Mouse (Mus musculus) heart, adult 2 months (tissue): ENCODE results near the gene Zfpm1. TPM values are rescaled to one million over a fixed set of nuclear protein-coding genes. Genes with fewer than 3 reads are reported as not detected.
A peak's percentile ranks its signal among the peaks of the same experiment; 100 is the strongest.

ENCODE experiments used
- DNase-seq, 2 experiments: peaks; one replicate each; pipeline ENCODE4 v3.0.0; 2021
- H3K27ac ChIP-seq: fragments of 200-600 bp; 2 replicates; pipeline ENCODE4 v1.8.1; 2022
- H3K27me3 ChIP-seq: fragments of 200-500 bp; 2 replicates; pipeline ENCODE4 v1.6.1; 2012; ENCODE audit warnings: mild to moderate bottlenecking, low read length, inconsistent platforms, mixed read lengths; ENCODE audit not compliant: control insufficient read depth, insufficient read depth
- H3K36me3 ChIP-seq: fragments of 200-500 bp; 2 replicates; pipeline ENCODE4 v1.6.1; 2012; ENCODE audit warnings: low read length, inconsistent platforms; ENCODE audit not compliant: control insufficient read depth, insufficient read depth
- H3K4me1 ChIP-seq: fragments of 200-500 bp; 2 replicates; pipeline ENCODE4 v1.6.1; 2011; ENCODE audit warnings: low read length; ENCODE audit not compliant: control insufficient read depth, insufficient read depth
- H3K4me3 ChIP-seq: fragments of 200-600 bp; 2 replicates; pipeline ENCODE4 v1.8.1; 2022
- H3K79me2 ChIP-seq: fragments of 200-500 bp; replicated peaks from 2 replicates; pipeline ENCODE4 v1.6.1; 2012; ENCODE audit warnings: mild to moderate bottlenecking, inconsistent platforms, low read length, moderate library complexity, mixed read lengths; ENCODE audit not compliant: control insufficient read depth, insufficient read depth
- H3K9ac ChIP-seq: fragments of 200-500 bp; 2 replicates; pipeline ENCODE4 v1.6.1; 2012; ENCODE audit warnings: low read depth, mild to moderate bottlenecking, control low read depth, inconsistent platforms, low read length, mixed read lengths
- CTCF ChIP-seq: fragments of 200-600 bp; IDR thresholded peaks from 2 replicates; pipeline ENCODE4 v1.8.1; 2022; ENCODE audit warnings: antibody characterized with exemption, mild to moderate bottlenecking, moderate library complexity
- EP300 ChIP-seq: fragments of 200-500 bp; IDR thresholded peaks from 2 replicates; pipeline ENCODE4 v1.6.1; 2011; ENCODE audit warnings: low read depth, low read length, control low read depth; ENCODE audit not compliant: insufficient read depth
- POLR2A ChIP-seq: fragments of 200-500 bp; IDR thresholded peaks from 2 replicates; pipeline ENCODE4 v1.6.1; 2011; ENCODE audit warnings: mild to moderate bottlenecking, low read depth, low read length, control low read depth; ENCODE audit not compliant: insufficient read depth
- WGBS: fragments of 180-500 bp; shearing (Covaris S2); methylation state at CpG from one replicate; pipeline ENCODE4 v1.1.7; 2018; 5-methylcytosine and 5-hydroxymethylcytosine counted together
- intact Hi-C: fragments of 180-260 bp; cut with DNase I; formaldehyde crosslinking; loops from one replicate; pipeline ENCODE4 v1.15.1; 2025
- polyA plus RNA-seq: library from polyadenylated mRNA; depleted of rRNA; stranded (reverse); fragments of >200 nt; gene quantifications from 2 replicates; pipeline ENCODE4 v1.2.3, GENCODE M21; 2012
- total RNA-seq, 2 experiments: library from RNA; stranded (reverse); gene quantifications; 2 replicates each; pipeline ENCODE4 v1.2.3; 2021

The Zfpm1 gene
- total and polyA plus RNA-seq, 3 experiments: 20.9 to 24.6 (median 21.2) TPM

GRCm38 (mm10) chr8:122287742-122288141 is 5.8 kb downstream of the Zfpm1 start:
- Histone ChIP-seq H3K27ac (no peak overlapping the region), H3K36me3 (no peaks in the 10 kb centered on the region), H3K79me2 (peaks cover 8% of the 10 kb centered on the region), H3K9ac (no peak overlapping the region), H3K4me3 (no peak overlapping the region), H3K27me3 (no peaks in the 10 kb centered on the region), H3K4me1 (peaks cover 9% of the 10 kb centered on the region)
- intact Hi-C loops: loop anchor here (2.0 kb wide), 1 partner anchor 15 kb away; no protein-coding TSS in a partner anchor
- TF ChIP-seq CTCF (no peak), EP300 (no peak), POLR2A (no peak)
- DNase-seq: no peak
- WGBS: 73% methylated on average over 8 of the region's 8 CpGs

GRCm38 (mm10) chr8:122288344-122288743 is 6.4 kb downstream of the Zfpm1 start:
- peaks cover 8% of the 10 kb centered on the region for H3K4me1 ChIP-seq
- no peak overlapping the region for H3K27ac ChIP-seq
- DNase-seq: no peak
- no peak overlapping the region for H3K9ac ChIP-seq
- no peaks in the 10 kb centered on the region for H3K27me3 ChIP-seq
- intact Hi-C loops: loop anchor here (2.0 kb wide), 1 partner anchor 14 kb away; no protein-coding TSS in a partner anchor
- no peak for TF ChIP-seq POLR2A
- no peak for TF ChIP-seq EP300
- TF ChIP-seq CTCF: no peak
- whole genome bisulfite sequencing: 62% methylated on average over 3 of the region's 3 CpGs
- H3K4me3 ChIP-seq: no peak overlapping the region
- peaks cover 8% of the 10 kb centered on the region for H3K79me2 ChIP-seq
- H3K36me3 ChIP-seq: no peaks in the 10 kb centered on the region

DNA sequence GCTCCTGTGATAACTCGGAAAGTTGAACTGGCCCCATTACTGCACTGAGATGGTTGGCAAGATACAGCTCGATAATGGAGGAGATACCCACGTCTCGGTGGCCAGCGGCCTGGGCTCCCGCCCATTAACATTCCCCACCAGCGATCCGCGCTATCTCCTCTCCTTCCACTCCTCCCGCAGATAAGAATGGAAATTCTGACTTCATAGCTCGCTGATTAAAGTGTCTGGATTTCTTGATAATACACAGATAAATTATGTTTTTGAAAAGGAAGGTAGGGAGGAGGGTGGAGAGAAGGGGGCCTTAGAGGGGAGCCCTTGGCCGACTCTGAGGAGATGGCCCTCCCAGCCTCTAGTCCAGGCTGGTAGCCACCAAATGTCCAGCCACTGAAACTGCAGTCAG is 9.1 kb downstream of the Zfpm1 start:
- no peak for TF ChIP-seq POLR2A
- no peak overlapping the region for H3K4me3 ChIP-seq
- peaks cover 7% of the 10 kb centered on the region for H3K4me1 ChIP-seq
- intact Hi-C loops: no loop called here
- peaks cover 8% of the 10 kb centered on the region for H3K79me2 ChIP-seq
- no peaks in the 10 kb centered on the region for H3K27me3 ChIP-seq
- no peaks in the 10 kb centered on the region for H3K36me3 ChIP-seq
- WGBS: 48% methylated on average over 12 of the region's 12 CpGs
- no peak overlapping the region for H3K9ac ChIP-seq
- H3K27ac ChIP-seq: no peak overlapping the region
- DNase-seq: no peak

- Histone ChIP-seq H3K9ac (no peak overlapping the region), H3K79me2 (peaks cover 8% of the 10 kb centered on the region), H3K4me1 (peaks cover 9% of the 10 kb centered on the region), H3K27ac (no peak overlapping the region), H3K27me3 (no peaks in the 10 kb centered on the region), H3K4me3 (no peak overlapping the region), H3K36me3 (no peaks in the 10 kb centered on the region)
- intact Hi-C loops: no loop called here
- 81% methylated on average over 10 of the region's 10 CpGs for WGBS
- no peak for TF ChIP-seq EP300
- TF ChIP-seq POLR2A: no peak
- TF ChIP-seq CTCF: no peak
- no peak for DNase-seq
Measured at GRCm38 (mm10) chr8:122291549-122291948, 9.6 kb downstream of the Zfpm1 start.

DNA sequence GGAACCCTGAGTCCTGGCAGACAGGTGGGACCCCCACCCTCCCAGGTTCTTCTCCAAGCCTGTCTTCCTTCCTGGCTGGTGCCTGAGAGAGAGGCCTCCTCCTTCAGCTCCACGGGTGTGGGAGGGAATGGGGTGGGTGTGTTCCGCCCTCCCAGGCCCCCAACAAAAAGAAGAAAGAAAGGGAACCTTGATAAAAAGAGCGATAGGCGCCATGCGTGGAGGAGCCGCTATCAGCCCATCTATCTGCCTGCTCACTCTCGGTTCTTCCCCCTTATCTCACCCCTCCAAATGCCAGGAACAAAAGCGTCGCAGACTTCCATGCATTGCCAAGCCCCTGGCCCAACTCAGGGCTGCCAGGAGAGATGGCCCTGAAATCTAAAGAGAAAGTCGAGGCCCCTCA is 11.5 kb downstream of the Zfpm1 start:
- peaks cover 12% of the 10 kb centered on the region for H3K4me1 ChIP-seq
- H3K79me2 ChIP-seq: peaks cover 6% of the 10 kb centered on the region
- TF ChIP-seq EP300 (no peak), CTCF (no peak), POLR2A (no peak)
- intact Hi-C loops: no loop called here
- WGBS: 68% methylated on average over 10 of the region's 10 CpGs
- DNase-seq: no peak
- no peaks in the 10 kb centered on the region for H3K27me3 ChIP-seq
- H3K27ac ChIP-seq: no peak overlapping the region
- no peak overlapping the region for H3K9ac ChIP-seq
- H3K36me3 ChIP-seq: no peaks in the 10 kb centered on the region
- no peak overlapping the region for H3K4me3 ChIP-seq

GRCm38 (mm10) chr8:122294273-122294683 is 12.3 kb downstream of the Zfpm1 start:
- Histone ChIP-seq H3K79me2 (peaks cover 6% of the 10 kb centered on the region), H3K36me3 (no peaks in the 10 kb centered on the region), H3K4me1 (peaks cover 18% of the 10 kb centered on the region), H3K27ac (no peak overlapping the region; the same call in 1 of the 2 replicates), H3K4me3 (no peak overlapping the region), H3K9ac (no peak overlapping the region), H3K27me3 (no peaks in the 10 kb centered on the region)
- peak in 1 of 2 experiments; percentile 57 for DNase-seq
- TF ChIP-seq POLR2A: no peak
- no peak for TF ChIP-seq CTCF
- TF ChIP-seq EP300: no peak
- intact Hi-C loops: no loop called here
- WGBS: 12% methylated on average over 7 of the region's 7 CpGs
